Mouse (Mus musculus) lung, postnatal 10 days (tissue): ENCODE results near the gene Hepacam.

Source experiments
- DNase-seq: peaks from one replicate; pipeline ENCODE4 v3.0.0; 2021

The Hepacam gene

GRCm38 (mm10) chr9:37367301-37368080 lies at the start of gene Hepacam:
Gene Hepacam, plus strand, starts transcription at chr9:37367351.
- no peak for DNase-seq

- DNase-seq: no peak
Observed at GRCm38 (mm10) chr9:37329456-37329855, 37.7 kb upstream of the Hepacam start.

- DNase-seq: no peak
Observed at GRCm38 (mm10) chr9:37345406-37345805, 21.7 kb upstream of the Hepacam start.

- DNase-seq: no peak
Observed at GRCm38 (mm10) chr9:37347184-37347987, 19.8 kb upstream of the Hepacam start.

- peak; percentile 99 for DNase-seq
Observed at GRCm38 (mm10) chr9:37347988-37348642, 19.0 kb upstream of the Hepacam start, which contains the start of gene Ccdc15. Gene Ccdc15, minus strand, starts transcription at chr9:37348432.

GRCm38 (mm10) chr9:37349050-37349449 lies 18.1 kb upstream of the Hepacam start:
- no peak for DNase-seq

- no peak for DNase-seq
Observed at GRCm38 (mm10) chr9:37351266-37351665, 15.9 kb upstream of the Hepacam start.

GRCm38 (mm10) chr9:37354485-37354884 lies 12.7 kb upstream of the Hepacam start:
- no peak for DNase-seq

- DNase-seq: no peak
Observed at GRCm38 (mm10) chr9:37358713-37359330, 8.3 kb upstream of the Hepacam start.

GRCm38 (mm10) chr9:37359331-37360220 lies 7.6 kb upstream of the Hepacam start:
- peak; percentile 78 for DNase-seq

- no peak for DNase-seq
Observed at GRCm38 (mm10) chr9:37362084-37362483, 5.1 kb upstream of the Hepacam start.

GRCm38 (mm10) chr9:37362881-37363280 lies 4.3 kb upstream of the Hepacam start:
- DNase-seq: no peak

- DNase-seq: no peak
Observed at GRCm38 (mm10) chr9:37363551-37363950, 3.6 kb upstream of the Hepacam start.

GRCm38 (mm10) chr9:37364392-37364791 lies 2.8 kb upstream of the Hepacam start:
- no peak for DNase-seq

GRCm38 (mm10) chr9:37365706-37366105 lies 1.4 kb upstream of the Hepacam start:
- no peak for DNase-seq

GRCm38 (mm10) chr9:37368081-37368830 lies 1.1 kb downstream of the Hepacam start:
- DNase-seq: no peak

GRCm38 (mm10) chr9:37368860-37369259 lies 1.7 kb downstream of the Hepacam start:
- peak; percentile 67 for DNase-seq

- DNase-seq: no peak
Observed at GRCm38 (mm10) chr9:37371232-37371801, 4.2 kb downstream of the Hepacam start.

GRCm38 (mm10) chr9:37375718-37376117 lies 8.6 kb downstream of the Hepacam start:
- DNase-seq: no peak

- no peak for DNase-seq
Observed at GRCm38 (mm10) chr9:37383161-37383560, 16.0 kb downstream of the Hepacam start.
